9 mouse cellular contexts compared by ENCODE assay signal in genomic region chr12:83466508-83467430, GRCm38 (mm10). TPM values are rescaled to one million over a fixed set of nuclear protein-coding genes. Genes with fewer than 3 reads are reported as not detected.
DNase-seq lines count a peak whose midpoint lies in the region; ATAC-seq lines count a peak whose summit lies in the region.
"Had no signal": no experiment of that assay in that cellular context is flagged by ENCODE, and none has a peak within 500 bp of the region (broad histone marks: within the 10 kb centered on the region; RNA-seq: fewer than 3 reads in every experiment).

No protein-coding gene starts in this region.

- H3K36me3 ChIP-seq in embryonic facial prominence, embryonic 10.5 days (replicated peaks) = no peaks in the 10 kb centered on the region
- 0 out of 2 replicates have a peak, but pooled peaks cover 3% of the 10 kb centered on the region for H3K36me3 ChIP-seq in liver, embryonic 16.5 days (ENCODE audit: control insufficient read depth, insufficient read depth)
- H3K36me3 ChIP-seq in midbrain, embryonic 10.5 days = no peaks in the 10 kb centered on the region; the same call in 1 of the 2 replicates

- ATAC-seq in liver, embryonic 16.5 days (ENCODE audit: low read depth) = peak; percentile 64
- ATAC-seq in CD4-positive, CD25-positive, alpha-beta regulatory T cell, adult 4 months = no peak

- H3K4me2 ChIP-seq in liver, embryonic 16.5 days (ENCODE audit: low read depth, low read length) = 0 out of 2 replicates have a peak overlapping the region, but pooled peaks have one; percentile 12

- peak; percentile 14 for DNase-seq in gastrocnemius, postnatal 14 days
- no peak for DNase-seq in gastrocnemius, postnatal 10 days
- peak; percentile 42 for DNase-seq in embryonic facial prominence, embryonic 10.5 days (ENCODE audit: low spot score)
- DNase-seq in kidney, adult 9 months = peak; percentile 74
- DNase-seq in midbrain, embryonic 10.5 days (ENCODE audit: low spot score) = no peak
- no peak for DNase-seq in spleen, postnatal 10 days (ENCODE audit: low spot score in 2 of 2)
- DNase-seq: cerebellum, postnatal 25 days had no signal

- intact Hi-C loops in gastrocnemius, postnatal 14 days (cut with DNase I; ENCODE audit: low total_unique reads) = no loop called here

- 0 out of 2 replicates have a peak overlapping the region, but pooled peaks have one; percentile 9 for H3K9ac ChIP-seq in liver, embryonic 16.5 days (ENCODE audit: low read depth, low read length)

- H3K27ac ChIP-seq in embryonic facial prominence, embryonic 10.5 days (replicated peaks) = peak overlapping the region; percentile 27
- H3K27ac ChIP-seq in liver, embryonic 16.5 days (ENCODE audit: low read length) = no peak overlapping the region
- no peak overlapping the region; the same call in 1 of the 2 replicates for H3K27ac ChIP-seq in midbrain, embryonic 10.5 days (replicated peaks)

- peaks cover under 1% of the 10 kb centered on the region; the same call in 1 of the 2 replicates for H3K27me3 ChIP-seq in embryonic facial prominence, embryonic 10.5 days (replicated peaks; ENCODE audit: low read depth, poor library complexity, severe bottlenecking)
- no peaks in the 10 kb centered on the region for H3K27me3 ChIP-seq in liver, embryonic 16.5 days (ENCODE audit: control insufficient read depth, insufficient read depth, low read depth, low read length)
- H3K27me3 ChIP-seq in midbrain, embryonic 10.5 days (ENCODE audit: low read depth, poor library complexity, severe bottlenecking) = peaks cover 9% of the 10 kb centered on the region

- no peak overlapping the region for H3K4me3 ChIP-seq in embryonic facial prominence, embryonic 10.5 days
- no peak overlapping the region for H3K4me3 ChIP-seq in liver, embryonic 16.5 days (ENCODE audit: low read depth, low read length)
- H3K4me3 ChIP-seq in midbrain, embryonic 10.5 days = no peak overlapping the region

- H3K9me3 ChIP-seq in embryonic facial prominence, embryonic 10.5 days = no peaks in the 10 kb centered on the region
- no peaks in the 10 kb centered on the region for H3K9me3 ChIP-seq in liver, embryonic 16.5 days (replicated peaks; ENCODE audit: control insufficient read depth, low read length)
- no peaks in the 10 kb centered on the region for H3K9me3 ChIP-seq in midbrain, embryonic 10.5 days (replicated peaks)

- WGBS in embryonic facial prominence, embryonic 10.5 days = 18% methylated on average over 6 of the region's 6 CpGs
- WGBS in liver, embryonic 16.5 days (ENCODE audit: insufficient replicate concordance) = 21% methylated on average over 6 of the region's 6 CpGs
- WGBS in midbrain, embryonic 10.5 days = 28% methylated on average over 6 of the region's 6 CpGs

- H3K4me1 ChIP-seq in embryonic facial prominence, embryonic 10.5 days = peaks cover 23% of the 10 kb centered on the region
- peaks cover 13% of the 10 kb centered on the region for H3K4me1 ChIP-seq in liver, embryonic 16.5 days (ENCODE audit: control insufficient read depth, low read depth, low read length)
- peaks cover 28% of the 10 kb centered on the region for H3K4me1 ChIP-seq in midbrain, embryonic 10.5 days

RNA-seq across cellular contexts. Expression of gene Dpf3, which starts 20.7 kb away (rescaled TPM):
- 10 to 100 TPM; 18.7 to 19.5 TPM for total RNA-seq in gastrocnemius, postnatal 14 days (2021)
- total RNA-seq in gastrocnemius, postnatal 10 days (2021) = 10 to 100 TPM; 20.4 to 26.2 TPM
- 2.8 and 3.0 TPM in 2 replicates for polyA plus RNA-seq in embryonic facial prominence, embryonic 10.5 days (2016; fragmentation: Nextera tagmentation; extraction: Ambion mirVana)
- 7.1 and 7.8 TPM in 2 replicates for polyA plus RNA-seq in liver, embryonic 16.5 days (2015; fragmentation: Nextera tagmentation; extraction: Ambion mirVana)
- 6.4 and 9.5 TPM in 2 replicates for polyA plus RNA-seq in midbrain, embryonic 10.5 days (2016; fragmentation: Nextera tagmentation; extraction: Ambion mirVana)
- polyA plus RNA-seq in CD4-positive, CD25-positive, alpha-beta regulatory T cell, adult 4 months (2017; shearing (Covaris generic)) = under 1 TPM in 1 of 2 experiments, not detected in 1; 0.58 TPM

RNA-seq across cellular contexts. Expression of gene Dcaf4, which starts 53.5 kb away (rescaled TPM):
- 10 to 100 TPM; 21.2 to 25.8 TPM for total RNA-seq in gastrocnemius, postnatal 14 days (2021)
- total RNA-seq in gastrocnemius, postnatal 10 days (2021) = 10 to 100 TPM; 26.1 to 26.5 TPM
- polyA plus RNA-seq in embryonic facial prominence, embryonic 10.5 days (2016; fragmentation: Nextera tagmentation; extraction: Ambion mirVana) = 29.5 and 30.1 TPM in 2 replicates
- 15.5 and 18.3 TPM in 2 replicates for polyA plus RNA-seq in liver, embryonic 16.5 days (2015; fragmentation: Nextera tagmentation; extraction: Ambion mirVana)
- 23.6 and 23.8 TPM in 2 replicates for polyA plus RNA-seq in midbrain, embryonic 10.5 days (2016; fragmentation: Nextera tagmentation; extraction: Ambion mirVana)
- polyA plus RNA-seq in CD4-positive, CD25-positive, alpha-beta regulatory T cell, adult 4 months (2017; shearing (Covaris generic)) = 10 to 100 TPM; 22.4 to 37.4 TPM

Comparison
In these comparisons a context has a peak if more than half of its experiments do, and no peak if none do; other contexts are left out.
1. DNase-seq: peak in gastrocnemius, postnatal 14 days (single experiment), embryonic facial prominence, embryonic 10.5 days (single experiment) and kidney, adult 9 months (single experiment); none in gastrocnemius, postnatal 10 days (single experiment), midbrain, embryonic 10.5 days (single experiment) and spleen, postnatal 10 days (0 of 2).